Mouse (Mus musculus): ENCODE measurements around the gene Pmis2. TPM values are rescaled to one million over a fixed set of nuclear protein-coding genes. Genes with fewer than 3 reads are reported as not detected.

Pmis2 gene
- total and polyA plus RNA-seq, 3 experiments = not detected

GRCm38 (mm10) chr7:30681897-30682296 is 10.5 kb upstream of the Pmis2 start:
- Histone ChIP-seq H3K4me1 (ENCODE audit: control insufficient read depth in 1 of 2, insufficient read depth in 2 of 2, low read length in 2 of 2) (no peaks in the 10 kb centered on the region), H3K36me3 (ENCODE audit: control insufficient read depth in 1 of 2, insufficient read depth in 2 of 2, low read length in 2 of 2) (no peaks in the 10 kb centered on the region), H3K27me3 (ENCODE audit: control insufficient read depth in 1 of 2, insufficient read depth in 2 of 2, low read length in 2 of 2) (peaks cover 3 to 7% of the 10 kb centered on the region in 2 experiments), H3K9me3 (replicated peaks; ENCODE audit: insufficient read depth, low read length) (no peaks in the 10 kb centered on the region), H3K4me3 (ENCODE audit: control insufficient read depth in 1 of 2, insufficient read depth in 1 of 2, low read depth in 2 of 2, low read length in 2 of 2) (no peak overlapping the region), H3K9ac (ENCODE audit: control insufficient read depth, low read depth, low read length, poor library complexity, severe bottlenecking) (no peak overlapping the region), H3K27ac (ENCODE audit: control insufficient read depth, low read depth, low read length) (no peak overlapping the region), H3K79me2 (ENCODE audit: control insufficient read depth, insufficient read depth, low read length, poor library complexity) (no peaks in the 10 kb centered on the region)
- DNase-seq (ENCODE audit: low read depth, low spot score) = no peak
- no peak for TF ChIP-seq KAT2A (conservative IDR thresholded peaks at IDR 0.05; ENCODE audit: low read depth, low read length)
- TF ChIP-seq ELF1 (IDR thresholded peaks at IDR 0.05; ENCODE audit: low read depth, low read length) = no peak
- TF ChIP-seq HCFC1 (IDR thresholded peaks at IDR 0.05; ENCODE audit: low read depth, low read length) = no peak
- no peak for TF ChIP-seq POLR2AphosphoS2 (IDR thresholded peaks at IDR 0.05; ENCODE audit: low read length)
- no peak for TF ChIP-seq POLR2A (IDR thresholded peaks at IDR 0.05; ENCODE audit: control insufficient read depth in 1 of 2, insufficient read depth in 1 of 2, low read depth in 1 of 2, low read length in 2 of 2, poor library complexity in 1 of 2)
- no peak for TF ChIP-seq SIN3A (IDR thresholded peaks at IDR 0.05; ENCODE audit: low read length)
- no peak for TF ChIP-seq TAL1 (IDR thresholded peaks at IDR 0.05; ENCODE audit: low read length)
- no peak for TF ChIP-seq TCF12 (IDR thresholded peaks at IDR 0.05; ENCODE audit: low read depth, low read length)
- no peak for TF ChIP-seq RCOR1 (IDR thresholded peaks at IDR 0.05; ENCODE audit: low read depth, low read length)
- TF ChIP-seq USF2 (IDR thresholded peaks at IDR 0.05; ENCODE audit: borderline replicate concordance in 1 of 2, insufficient read depth in 1 of 2, low read depth in 1 of 2, low read length in 2 of 2) = no peak
- no peak for TF ChIP-seq GATA1 (IDR thresholded peaks at IDR 0.05; ENCODE audit: low read depth, low read length)
- TF ChIP-seq ETS1 (IDR thresholded peaks at IDR 0.05; ENCODE audit: low read depth, low read length) = no peak

- TF ChIP-seq HCFC1 (IDR thresholded peaks at IDR 0.05; ENCODE audit: low read depth, low read length) = no peak
- peak; percentile 58 for TF ChIP-seq RAD21 (IDR thresholded peaks at IDR 0.05; ENCODE audit: low read depth, low read length)
- TF ChIP-seq UBTF (IDR thresholded peaks at IDR 0.05; ENCODE audit: borderline replicate concordance, insufficient read depth, low read depth, low read length) = no peak
- peak; percentile 46; the same call in 1 of the 2 replicates for TF ChIP-seq ZC3H11A (IDR thresholded peaks at IDR 0.05; ENCODE audit: low read depth, low read length)
- TF ChIP-seq CTCF (IDR thresholded peaks at IDR 0.05 in 2 of 3, conservative IDR thresholded peaks at IDR 0.05 in 1 of 3; ENCODE audit: control insufficient read depth in 1 of 3, insufficient read depth in 1 of 3, low read depth in 2 of 3, low read length in 3 of 3, poor library complexity in 1 of 3, severe bottlenecking in 1 of 3) = peak in 2 of 3 experiments; percentile 45 to 54; a peak in 4 of 6 replicates
- TF ChIP-seq TBP (IDR thresholded peaks at IDR 0.05; ENCODE audit: low read depth, low read length) = no peak
- TF ChIP-seq NELFE (IDR thresholded peaks at IDR 0.05; ENCODE audit: low read depth, low read length) = no peak
- no peak for TF ChIP-seq GABPA (IDR thresholded peaks at IDR 0.05; ENCODE audit: low read depth, low read length)
- no peak for TF ChIP-seq ETS1 (IDR thresholded peaks at IDR 0.05; ENCODE audit: low read depth, low read length)
- no peak for TF ChIP-seq BHLHE40 (IDR thresholded peaks at IDR 0.05; ENCODE audit: borderline replicate concordance, low read depth, low read length)
- no peak for TF ChIP-seq JUND (IDR thresholded peaks at IDR 0.05; ENCODE audit: low read depth, low read length)
- peak; percentile 58 for TF ChIP-seq SMC3 (IDR thresholded peaks at IDR 0.05; ENCODE audit: low read depth, low read length)
- no peak for TF ChIP-seq MYC (IDR thresholded peaks at IDR 0.05; ENCODE audit: low read depth, low read length)
- TF ChIP-seq TAL1 (IDR thresholded peaks at IDR 0.05; ENCODE audit: low read length) = no peak
- TF ChIP-seq EP300 (IDR thresholded peaks at IDR 0.05; ENCODE audit: low read depth in 1 of 2, low read length in 2 of 2) = no peak
- TF ChIP-seq POLR2AphosphoS2 (IDR thresholded peaks at IDR 0.05; ENCODE audit: low read length) = no peak
Observed at GRCm38 (mm10) chr7:30678263-30678975, 7.0 kb upstream of the Pmis2 start.

More at GRCm38 (mm10) chr7:30678263-30678975, 7.0 kb upstream of the Pmis2 start:
- peak; percentile 44 for DNase-seq (ENCODE audit: low read depth, low spot score)
- Histone ChIP-seq H3K4me1 (ENCODE audit: control insufficient read depth in 1 of 2, insufficient read depth in 2 of 2, low read length in 2 of 2) (no peaks in the 10 kb centered on the region), H3K27me3 (ENCODE audit: control insufficient read depth in 1 of 2, insufficient read depth in 2 of 2, low read length in 2 of 2) (peaks cover 5 to 11% of the 10 kb centered on the region in 2 experiments), H3K9ac (ENCODE audit: control insufficient read depth, low read depth, low read length, poor library complexity, severe bottlenecking) (no peak overlapping the region), H3K27ac (ENCODE audit: control insufficient read depth, low read depth, low read length) (no peak overlapping the region), H3K79me2 (ENCODE audit: control insufficient read depth, insufficient read depth, low read length, poor library complexity) (no peaks in the 10 kb centered on the region), H3K36me3 (ENCODE audit: control insufficient read depth in 1 of 2, insufficient read depth in 2 of 2, low read length in 2 of 2) (no peaks in the 10 kb centered on the region), H3K4me3 (ENCODE audit: control insufficient read depth in 1 of 2, insufficient read depth in 1 of 2, low read depth in 2 of 2, low read length in 2 of 2) (no peak overlapping the region), H3K9me3 (replicated peaks; ENCODE audit: insufficient read depth, low read length) (no peaks in the 10 kb centered on the region)

All from MEL (cell line).